Mouse (Mus musculus) heart, embryonic 11.5 days (tissue): ENCODE measurements around the gene Ap1b1. TPM values are rescaled to one million over a fixed set of nuclear protein-coding genes. Genes with fewer than 3 reads are reported as not detected.
A peak's percentile ranks its signal among the peaks of the same experiment; 100 is the strongest.

Experiments
- ATAC-seq: fragments of 200-750 bp; cut with Nextera tagmentation; replicated peaks from 2 replicates; pipeline ENCODE4 v1.8.0; 2017; ENCODE audit warnings: moderate library complexity; ENCODE audit not compliant: insufficient number of reproducible peaks, low FRiP score, low TSS enrichment
- H3K27ac ChIP-seq: fragments of 300-500 bp; sonication (generic); 2 replicates; pipeline ENCODE4 v1.5.1; 2014; ENCODE audit warnings: mild to moderate bottlenecking, low read depth, low read length
- H3K27me3 ChIP-seq: fragments of 300-500 bp; sonication (generic); 2 replicates; pipeline ENCODE4 v1.6.1; 2014; ENCODE audit warnings: mild to moderate bottlenecking, low read length, mixed read lengths; ENCODE audit not compliant: control insufficient read depth, insufficient read depth
- H3K36me3 ChIP-seq: fragments of 300-500 bp; sonication (generic); 2 replicates; pipeline ENCODE4 v1.6.1; 2014; ENCODE audit warnings: mild to moderate bottlenecking, low read length, moderate library complexity, mixed read lengths; ENCODE audit not compliant: control insufficient read depth, insufficient read depth
- H3K4me1 ChIP-seq: fragments of 300-500 bp; sonication (generic); 2 replicates; pipeline ENCODE4 v1.6.1; 2014; ENCODE audit warnings: low read length; ENCODE audit not compliant: control insufficient read depth, insufficient read depth
- H3K4me2 ChIP-seq: fragments of 300-500 bp; sonication (generic); 2 replicates; pipeline ENCODE4 v1.6.1; 2014; ENCODE audit warnings: mild to moderate bottlenecking, moderate library complexity
- H3K4me3 ChIP-seq: fragments of 300-500 bp; sonication (generic); 2 replicates; pipeline ENCODE4 v1.5.1; 2014; ENCODE audit warnings: low read depth, low read length
- H3K9ac ChIP-seq: fragments of 300-500 bp; sonication (generic); 2 replicates; pipeline ENCODE4 v1.6.1; 2014; ENCODE audit warnings: mild to moderate bottlenecking, low read depth, low read length, moderate library complexity
- H3K9me3 ChIP-seq: fragments of 300-500 bp; sonication (generic); replicated peaks from 2 replicates; pipeline ENCODE4 v1.6.1; 2016; ENCODE audit warnings: low read length; ENCODE audit not compliant: control insufficient read depth
- WGBS: fragments of 180-500 bp; shearing (Covaris S2); extraction: QIAGEN DNeasy Blood & Tissue Kit; methylation state at CpG from one replicate; pipeline ENCODE4 v1.1.7; 2014; ENCODE audit not compliant: insufficient replicate concordance; 5-methylcytosine and 5-hydroxymethylcytosine counted together
- polyA plus RNA-seq: library from polyadenylated mRNA; unstranded; fragments of >200 nt; fragmentation: Nextera tagmentation; extraction: Ambion mirVana; gene quantifications from 2 replicates; pipeline ENCODE4 v1.2.1, GENCODE M21; 2014

The Ap1b1 gene
- polyA plus RNA-seq, 1 experiment from 2014 or later = 47.6 TPM

DNA sequence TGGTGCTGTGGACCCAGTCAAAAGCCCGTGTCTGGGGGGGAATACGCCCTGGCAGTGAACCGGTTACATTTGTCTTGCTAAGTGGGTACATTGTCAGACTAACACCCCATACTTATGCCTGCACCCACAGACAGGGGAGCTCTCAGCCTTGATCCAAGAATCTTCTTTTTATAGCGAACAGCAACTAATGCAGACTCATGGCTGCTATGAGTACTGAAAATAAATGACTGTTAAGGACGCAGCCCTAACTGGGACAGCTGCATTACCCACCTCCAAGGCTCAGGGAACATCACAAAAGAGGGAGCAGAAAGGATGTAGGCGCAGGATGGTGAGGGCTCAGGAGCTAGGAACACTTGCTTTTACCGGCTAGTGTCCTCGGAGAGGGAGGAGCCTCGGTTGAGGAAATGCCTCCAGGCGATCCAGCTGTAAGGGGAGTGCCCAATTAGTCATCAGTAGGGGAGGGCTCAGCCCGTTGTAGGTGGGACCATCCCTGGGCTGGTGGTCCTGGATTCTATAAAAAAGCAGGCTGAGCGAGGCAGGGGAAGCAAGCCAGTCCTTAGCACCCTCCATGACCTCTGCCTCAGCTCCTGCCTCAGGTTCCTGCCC, 59.8 kb downstream of the Ap1b1 start:
- no peaks in the 10 kb centered on the region for H3K27me3 ChIP-seq
- H3K4me1 ChIP-seq = peaks cover 6% of the 10 kb centered on the region
- no peak for ATAC-seq

DNA sequence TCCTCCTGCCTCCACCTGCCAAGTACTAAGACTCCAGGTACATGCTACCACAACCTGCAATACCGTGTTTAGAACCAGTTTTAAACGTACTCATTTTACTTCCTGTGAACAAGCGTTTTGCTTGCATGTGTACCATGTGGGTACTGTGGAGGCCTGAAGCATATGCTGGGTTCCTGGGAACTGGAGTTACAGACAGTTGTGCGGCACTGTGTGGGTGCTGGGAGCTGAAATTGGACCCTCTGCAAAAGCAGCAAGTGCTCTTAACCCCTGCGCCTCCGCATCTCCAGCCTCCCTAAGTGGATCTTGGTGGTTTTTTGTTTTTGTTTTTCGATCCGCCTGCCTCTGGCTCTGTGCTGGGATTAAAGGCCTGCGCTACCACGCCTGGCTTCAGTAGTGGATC, 65.0 kb downstream of the Ap1b1 start:
- Histone ChIP-seq H3K27ac (no peak overlapping the region), H3K9me3 (no peaks in the 10 kb centered on the region), H3K9ac (no peak overlapping the region), H3K4me1 (peaks cover 6% of the 10 kb centered on the region; the same call in 1 of the 2 replicates), H3K36me3 (no peaks in the 10 kb centered on the region), H3K4me2 (no peak overlapping the region), H3K4me3 (no peak overlapping the region), H3K27me3 (peaks cover 13% of the 10 kb centered on the region)
- ATAC-seq = no peak
- 80% methylated on average over 10 of the region's 10 CpGs for WGBS

More for the DNA sequence above, 59.8 kb downstream of the Ap1b1 start:
- Histone ChIP-seq H3K4me2 (no peak overlapping the region), H3K27ac (no peak overlapping the region), H3K9ac (no peak overlapping the region), H3K4me3 (no peak overlapping the region), H3K36me3 (no peaks in the 10 kb centered on the region; the same call in 1 of the 2 replicates), H3K9me3 (no peaks in the 10 kb centered on the region)
- 46% methylated on average over 12 of the region's 12 CpGs for WGBS

DNA sequence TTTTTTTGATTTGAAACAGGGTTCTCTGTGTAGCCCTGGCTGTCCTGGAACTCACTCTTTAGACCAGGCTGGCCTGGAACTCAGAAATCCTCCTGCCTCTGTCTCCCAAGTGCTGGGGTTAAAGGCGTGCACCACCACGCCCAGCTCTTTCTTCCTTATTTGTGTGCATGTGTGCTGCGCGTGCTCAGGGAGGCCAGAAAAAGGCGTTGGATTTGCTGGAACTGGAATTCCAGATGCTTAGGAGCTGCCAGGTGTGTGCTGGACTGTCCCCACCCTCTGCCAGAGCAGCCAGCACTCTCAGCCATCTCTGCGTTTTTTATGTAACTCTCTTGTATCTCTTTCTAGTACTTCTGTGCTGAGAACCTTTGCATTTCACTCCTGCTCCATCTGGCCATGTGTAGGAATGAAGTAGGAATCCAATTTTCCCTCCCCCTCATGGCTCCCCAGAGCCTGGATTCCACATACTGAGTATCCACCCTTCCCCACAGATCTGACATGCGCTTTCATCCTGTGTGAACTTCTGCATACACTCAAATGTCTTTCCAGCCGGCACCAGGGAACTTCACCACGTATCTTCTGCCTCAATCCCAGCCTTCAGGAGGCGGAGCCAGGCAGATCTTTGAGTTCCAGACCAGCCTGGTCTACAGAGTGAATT, 65.7 kb downstream of the Ap1b1 start:
- Histone ChIP-seq H3K27ac (no peak overlapping the region), H3K36me3 (no peaks in the 10 kb centered on the region), H3K9ac (no peak overlapping the region), H3K4me3 (no peak overlapping the region), H3K4me2 (no peak overlapping the region), H3K4me1 (peaks cover 6% of the 10 kb centered on the region; the same call in 1 of the 2 replicates), H3K9me3 (no peaks in the 10 kb centered on the region), H3K27me3 (peaks cover 20% of the 10 kb centered on the region)
- ATAC-seq = no peak
- 62% methylated on average over 10 of the region's 10 CpGs for WGBS

DNA sequence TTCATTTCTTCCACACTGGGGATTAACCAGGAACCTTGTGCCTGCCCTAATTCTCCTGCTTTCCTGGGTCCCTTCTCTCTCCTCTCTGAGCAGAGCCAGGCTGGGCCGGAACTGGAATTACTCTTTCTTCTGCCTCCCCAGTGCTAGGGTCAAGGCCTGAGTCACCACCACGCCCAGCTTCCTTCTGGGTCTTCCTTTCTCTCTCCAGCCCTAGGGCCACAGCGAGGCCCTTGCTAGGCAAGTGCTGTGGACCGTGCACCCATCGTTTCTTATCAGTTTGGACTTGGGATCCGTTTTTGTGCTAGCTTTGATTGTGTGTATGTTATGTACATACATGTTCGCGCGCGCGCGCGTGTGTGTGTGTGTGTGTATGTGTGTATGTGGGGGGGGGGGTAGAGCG, 67.5 kb downstream of the Ap1b1 start:
- Histone ChIP-seq H3K36me3 (no peaks in the 10 kb centered on the region), H3K27me3 (peaks cover 37% of the 10 kb centered on the region), H3K27ac (no peak overlapping the region), H3K4me2 (no peak overlapping the region), H3K9ac (no peak overlapping the region), H3K4me3 (no peak overlapping the region), H3K9me3 (no peaks in the 10 kb centered on the region), H3K4me1 (peaks cover 18% of the 10 kb centered on the region)
- no peak for ATAC-seq
- 76% methylated on average over 14 of the region's 14 CpGs for WGBS

DNA sequence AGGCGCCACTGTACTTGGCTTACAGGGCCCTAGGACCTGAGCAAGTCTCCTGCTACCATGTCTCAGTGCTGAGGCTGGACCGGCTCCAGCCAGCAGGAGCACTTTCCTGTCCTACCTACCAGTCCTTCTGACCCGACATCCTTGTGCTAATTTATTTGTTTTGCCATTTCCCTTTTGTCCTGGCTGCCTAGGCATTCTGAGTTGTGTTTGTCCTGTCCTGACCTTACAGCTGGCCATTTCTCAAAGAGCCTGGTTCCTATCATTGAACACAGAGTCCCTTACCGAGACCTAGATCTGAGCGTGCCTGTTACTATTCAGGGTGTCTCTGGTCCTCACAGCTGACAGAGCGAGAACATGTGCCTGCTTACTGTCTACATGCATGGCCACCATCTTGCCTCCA, 68.2 kb downstream of the Ap1b1 start:
- peaks cover 21% of the 10 kb centered on the region for H3K4me1 ChIP-seq
- ATAC-seq = no peak
- H3K27ac ChIP-seq = no peak overlapping the region
- 54% methylated on average over 6 of the region's 6 CpGs for WGBS
- no peak overlapping the region for H3K4me3 ChIP-seq
- H3K9ac ChIP-seq = no peak overlapping the region
- H3K27me3 ChIP-seq = peaks cover 45% of the 10 kb centered on the region
- H3K4me2 ChIP-seq = no peak overlapping the region
- no peaks in the 10 kb centered on the region for H3K9me3 ChIP-seq
- no peaks in the 10 kb centered on the region for H3K36me3 ChIP-seq

DNA sequence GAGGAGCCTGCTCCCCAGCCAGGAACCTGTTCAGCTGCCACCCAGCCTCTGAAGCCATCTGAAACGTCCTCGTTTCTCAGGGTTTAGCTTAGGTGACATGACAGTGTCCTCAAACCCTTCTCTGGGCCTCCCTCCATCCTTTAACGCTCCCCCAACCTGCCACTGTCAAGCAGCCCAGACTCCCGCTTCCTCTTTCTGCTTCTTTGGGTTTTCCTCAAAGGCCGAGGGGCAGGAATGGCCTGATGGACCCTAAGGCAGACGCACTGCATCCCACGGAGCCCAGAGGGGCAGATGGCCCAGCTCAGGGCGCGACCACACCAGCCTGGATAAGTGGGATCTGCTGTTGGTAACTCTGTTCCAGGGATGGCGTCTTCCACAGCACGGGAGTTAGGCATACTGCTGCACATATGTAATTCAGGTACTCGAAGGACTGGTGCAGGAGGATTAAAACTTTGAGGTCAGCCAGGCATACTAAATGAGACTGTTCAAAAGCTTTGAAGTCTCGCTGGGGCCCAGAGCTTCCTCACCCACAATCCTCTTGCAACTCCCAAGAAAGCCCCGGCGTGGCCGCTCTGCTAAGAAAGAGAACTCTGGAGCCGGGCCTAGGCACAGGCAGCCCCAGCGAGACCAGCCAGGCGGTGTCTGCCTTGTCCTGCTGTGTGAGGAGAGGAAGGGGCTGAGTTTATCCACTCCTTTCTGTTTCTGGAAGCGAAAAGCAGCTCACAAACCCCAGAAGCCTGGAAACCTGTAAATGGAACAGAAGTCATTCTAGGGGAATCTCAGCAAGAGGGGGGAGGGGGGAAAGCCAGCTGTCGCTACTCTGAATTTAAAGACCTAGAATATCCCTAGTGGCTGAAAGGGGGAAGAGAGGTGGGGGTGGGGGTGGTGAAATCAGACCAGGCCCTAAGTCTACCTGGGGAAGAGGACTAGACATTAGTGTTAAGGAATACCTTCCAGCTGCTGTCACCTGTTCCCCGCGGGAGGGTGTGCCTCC, 69.6 kb downstream of the Ap1b1 start:
- Histone ChIP-seq H3K27me3 (peaks cover 58% of the 10 kb centered on the region), H3K9me3 (no peaks in the 10 kb centered on the region), H3K36me3 (no peaks in the 10 kb centered on the region), H3K4me1 (peaks cover 24% of the 10 kb centered on the region), H3K4me3 (no peak overlapping the region), H3K4me2 (no peak overlapping the region), H3K27ac (no peak overlapping the region), H3K9ac (no peak overlapping the region)
- no peak for ATAC-seq
- 42% methylated on average over 23 of the region's 23 CpGs for WGBS

DNA sequence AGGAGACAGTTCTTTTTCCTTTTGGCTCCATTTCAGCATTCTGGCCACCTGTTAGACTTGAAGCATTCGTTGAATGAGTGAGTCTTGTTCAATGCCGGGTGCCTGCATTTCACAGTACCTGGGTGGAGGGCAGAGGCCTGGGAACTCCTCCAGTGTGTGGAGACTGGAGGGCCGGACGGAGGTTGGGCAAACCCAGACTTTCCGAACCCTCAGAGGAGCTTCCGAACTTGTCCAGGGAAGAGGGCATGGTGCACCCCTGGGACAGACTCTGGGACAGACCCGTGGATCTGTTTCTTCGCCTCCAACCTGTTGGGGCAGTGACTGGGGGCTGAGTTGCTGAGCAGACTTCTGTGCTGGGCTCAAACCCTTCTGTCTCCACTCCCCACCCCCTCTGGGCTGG, 70.4 kb downstream of the Ap1b1 start:
- Histone ChIP-seq H3K27ac (no peak overlapping the region), H3K9ac (no peak overlapping the region), H3K27me3 (peaks cover 66% of the 10 kb centered on the region), H3K36me3 (no peaks in the 10 kb centered on the region), H3K9me3 (no peaks in the 10 kb centered on the region), H3K4me1 (peaks cover 32% of the 10 kb centered on the region), H3K4me3 (no peak overlapping the region), H3K4me2 (no peak overlapping the region)
- WGBS = 59% methylated on average over 8 of the region's 8 CpGs
- no peak for ATAC-seq

DNA sequence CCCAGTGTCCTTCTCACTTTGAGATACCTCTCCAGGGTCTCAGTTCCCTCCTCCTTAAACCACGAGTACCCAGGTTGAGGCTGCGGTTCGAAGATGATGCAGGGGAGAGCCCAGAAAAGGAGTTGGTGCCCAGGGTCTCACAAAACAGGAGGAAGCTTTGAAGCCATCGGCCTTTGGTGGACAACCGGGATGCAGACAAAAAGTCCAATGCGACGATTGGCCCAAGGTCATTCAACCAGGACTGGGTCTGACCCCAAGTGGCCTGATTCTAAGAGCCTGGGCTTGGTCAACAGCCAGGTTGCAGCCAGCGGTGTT, 70.9 kb downstream of the Ap1b1 start:
- 20% methylated on average over 8 of the region's 8 CpGs for WGBS
- Histone ChIP-seq H3K4me1 (peaks cover 36% of the 10 kb centered on the region), H3K9me3 (no peaks in the 10 kb centered on the region), H3K4me2 (peak overlapping the region; percentile 95), H3K27me3 (peaks cover 71% of the 10 kb centered on the region), H3K27ac (no peak overlapping the region), H3K36me3 (no peaks in the 10 kb centered on the region), H3K9ac (peak overlapping the region; percentile 58; the same call in 1 of the 2 replicates), H3K4me3 (peak overlapping the region; percentile 55)
- ATAC-seq = no peak
